Comparison of ENCODE assay signal across 11 mouse cellular contexts in the genomic region with DNA sequence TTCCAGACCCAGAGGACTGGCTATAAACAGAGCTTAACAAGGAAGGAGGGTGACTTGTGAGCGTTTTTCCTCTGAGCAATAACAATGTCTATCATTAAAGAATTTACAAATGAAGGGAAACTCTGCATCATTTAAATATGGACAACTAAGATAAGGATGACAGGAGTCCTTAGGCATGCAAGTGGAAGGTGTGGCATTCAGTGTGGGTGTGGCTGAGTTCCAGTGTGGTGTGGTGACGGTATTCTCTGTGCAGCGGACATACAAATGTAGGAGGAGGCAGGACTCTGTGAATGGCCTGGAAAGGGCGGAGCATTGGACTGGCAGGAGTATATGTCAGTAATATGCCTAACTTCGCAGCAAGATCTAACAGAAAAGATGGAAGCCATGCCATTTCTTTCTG. TPM values are rescaled to one million over a fixed set of nuclear protein-coding genes. Genes with fewer than 3 reads are reported as not detected.
DNase-seq lines count a peak whose midpoint lies in the region; ATAC-seq and TF ChIP-seq lines count a peak whose summit lies in the region.
"Had no signal": no experiment of that assay in that cellular context is flagged by ENCODE, and none has a peak within 500 bp of the region (broad histone marks: within the 10 kb centered on the region; RNA-seq: fewer than 3 reads in every experiment).

No protein-coding gene starts in this region.

- H3K4me1 ChIP-seq in lung, adult 2 months (ENCODE audit: control insufficient read depth, insufficient read depth, low read length): no peaks in the 10 kb centered on the region; the same call in 1 of the 2 replicates
- peaks cover 13% of the 10 kb centered on the region; the same call in 1 of the 2 replicates for H3K4me1 ChIP-seq in liver, embryonic 12.5 days
- no peaks in the 10 kb centered on the region for H3K4me1 ChIP-seq in stomach, postnatal 0 days (replicated peaks; ENCODE audit: control insufficient read depth, insufficient read depth)
- H3K4me1 ChIP-seq: embryonic facial prominence, embryonic 15.5 days; midbrain, embryonic 15.5 days had no signal

- peak; percentile 50 to 52 for DNase-seq in lung, adult 18-20 months
- DNase-seq in lung, adult 2 months: no peak
- DNase-seq in c-Kit-negative CD71-positive TER-119-positive erythroid progenitor cells, embryonic 14.5 days (ENCODE audit: low read depth, low spot score): peak; percentile 51
- peak; percentile 47 for DNase-seq in stomach, postnatal 0 days (ENCODE audit: low spot score)
- no peak for DNase-seq in right cerebral cortex, adult 2 months (ENCODE audit: low spot score in 2 of 2)
- DNase-seq in frontal cortex, postnatal 36 days (ENCODE audit: low spot score in 2 of 2): no peak
- DNase-seq: cerebellum, adult 2 months; gastrocnemius, postnatal 14 days had no signal

- no peaks in the 10 kb centered on the region for H3K9me3 ChIP-seq in liver, embryonic 12.5 days (replicated peaks)
- no peaks in the 10 kb centered on the region for H3K9me3 ChIP-seq in stomach, postnatal 0 days (ENCODE audit: control insufficient read depth, low read length)
- H3K9me3 ChIP-seq: embryonic facial prominence, embryonic 15.5 days; midbrain, embryonic 15.5 days had no signal

- WGBS in lung, adult 2 months: 36% methylated on average over 5 of the region's 5 CpGs
- 45% methylated on average over 5 of the region's 5 CpGs for WGBS in liver, embryonic 12.5 days (ENCODE audit: insufficient replicate concordance)
- WGBS in stomach, postnatal 0 days: 63% methylated on average over 5 of the region's 5 CpGs

- H3K4me2 ChIP-seq in liver, embryonic 12.5 days: peak overlapping the region; percentile 34
- H3K4me2 ChIP-seq in stomach, postnatal 0 days (replicated peaks; ENCODE audit: low read depth): no peak overlapping the region
- H3K4me2 ChIP-seq: embryonic facial prominence, embryonic 15.5 days; midbrain, embryonic 15.5 days had no signal

- no peak for TF ChIP-seq POLR2A in lung, adult 2 months (IDR thresholded peaks at IDR 0.05; ENCODE audit: borderline replicate concordance, extremely low read depth, low read depth, low read length)

- no peaks in the 10 kb centered on the region for H3K36me3 ChIP-seq in liver, embryonic 12.5 days
- H3K36me3 ChIP-seq in stomach, postnatal 0 days (ENCODE audit: control insufficient read depth, insufficient read depth, low read length): no peaks in the 10 kb centered on the region
- H3K36me3 ChIP-seq: embryonic facial prominence, embryonic 15.5 days; midbrain, embryonic 15.5 days had no signal

- H3K9ac ChIP-seq in liver, embryonic 12.5 days: no peak overlapping the region
- no peak overlapping the region for H3K9ac ChIP-seq in stomach, postnatal 0 days (ENCODE audit: low read length)
- H3K9ac ChIP-seq: embryonic facial prominence, embryonic 15.5 days; midbrain, embryonic 15.5 days had no signal

- H3K27ac ChIP-seq in liver, embryonic 12.5 days: peak overlapping the region; percentile 73; the same call in 1 of the 2 replicates
- H3K27ac ChIP-seq in stomach, postnatal 0 days (replicated peaks): no peak overlapping the region
- H3K27ac ChIP-seq: embryonic facial prominence, embryonic 15.5 days; midbrain, embryonic 15.5 days had no signal

- no peaks in the 10 kb centered on the region for H3K27me3 ChIP-seq in liver, embryonic 12.5 days (replicated peaks)
- H3K27me3 ChIP-seq in stomach, postnatal 0 days (ENCODE audit: control insufficient read depth, insufficient read depth, low read length): no peaks in the 10 kb centered on the region
- H3K27me3 ChIP-seq: embryonic facial prominence, embryonic 15.5 days; midbrain, embryonic 15.5 days had no signal

- TF ChIP-seq CTCF in lung, adult 2 months (IDR thresholded peaks at IDR 0.05; ENCODE audit: insufficient read depth, low read length): no peak
- TF ChIP-seq CTCF in stomach, postnatal 0 days (IDR thresholded peaks at IDR 0.05; ENCODE audit: low read depth): no peak

- TF ChIP-seq EP300 in stomach, postnatal 0 days (optimal IDR thresholded peaks at IDR 0.05): no peak

- peak; percentile 97 for ATAC-seq in liver, embryonic 12.5 days
- ATAC-seq in stomach, postnatal 0 days (ENCODE audit: low FRiP score, low TSS enrichment): peak; percentile 93
- ATAC-seq: midbrain, embryonic 15.5 days had no signal

- no peak overlapping the region for H3K4me3 ChIP-seq in lung, adult 2 months (replicated peaks; ENCODE audit: extremely low read depth, low read depth, low read length)
- no peak overlapping the region for H3K4me3 ChIP-seq in liver, embryonic 12.5 days
- no peak overlapping the region for H3K4me3 ChIP-seq in stomach, postnatal 0 days (ENCODE audit: low read depth, low read length)
- H3K4me3 ChIP-seq: embryonic facial prominence, embryonic 15.5 days; midbrain, embryonic 15.5 days had no signal

RNA-seq across cellular contexts. Expression of a gene that starts 24.3 kb away (rescaled TPM):
- polyA plus RNA-seq in lung, adult 2 months (2012; rRNA removed): 204 and 323 TPM in 2 replicates
- polyA plus RNA-seq in liver, embryonic 12.5 days (2016; fragmentation: Nextera tagmentation; extraction: Ambion mirVana): 10.9 and 12.5 TPM in 2 replicates
- polyA plus RNA-seq in stomach, postnatal 0 days (2015; fragmentation: Nextera tagmentation; extraction: Ambion mirVana): 65.9 and 69.6 TPM in 2 replicates

Comparison
In these comparisons a context has a peak if more than half of its experiments do, and no peak if none do; other contexts are left out.
1. DNase-seq: peak in lung, adult 18-20 months (2 of 2), c-Kit-negative CD71-positive TER-119-positive erythroid progenitor cells, embryonic 14.5 days (single experiment) and stomach, postnatal 0 days (single experiment); none in lung, adult 2 months (single experiment), right cerebral cortex, adult 2 months (0 of 2) and frontal cortex, postnatal 36 days (0 of 2).